Mouse (Mus musculus) spleen, postnatal 10 days (tissue): ENCODE measurements at regions not wholly inside any gene's neighbourhood (a gene's known extent, or its start where the extent isn't known, plus 50 kb on each side); places are given as distances from the start of the nearest gene placed in this dataset.
A peak's percentile ranks its signal among the peaks of the same experiment; 100 is the strongest.

Experiments
- DNase-seq, 2 experiments: peaks; one replicate each; pipeline ENCODE4 v3.0.0; 2021 to 2022; ENCODE audit warnings: low spot score in 2 of 2

DNA sequence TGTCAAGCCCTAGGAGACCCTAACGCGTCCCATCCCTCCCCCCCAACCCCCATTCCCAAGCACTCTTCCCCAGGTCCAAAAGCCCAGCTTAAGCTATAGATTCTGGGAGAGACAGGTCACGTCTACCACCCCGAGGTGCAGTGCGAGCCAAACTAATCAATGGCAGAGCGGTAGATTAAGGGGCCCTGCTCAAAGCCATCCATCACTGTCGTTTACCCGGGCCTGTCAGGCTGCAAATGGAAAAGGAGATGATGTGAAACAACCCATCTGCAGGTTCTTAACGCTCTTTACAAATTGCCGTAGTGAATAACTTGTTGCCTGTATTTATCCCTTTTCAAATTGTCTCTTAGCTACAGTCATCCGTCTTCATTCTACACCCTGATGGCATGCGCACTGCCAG is 126.2 kb upstream of the Nectin1 start:
- no peak for DNase-seq

DNA sequence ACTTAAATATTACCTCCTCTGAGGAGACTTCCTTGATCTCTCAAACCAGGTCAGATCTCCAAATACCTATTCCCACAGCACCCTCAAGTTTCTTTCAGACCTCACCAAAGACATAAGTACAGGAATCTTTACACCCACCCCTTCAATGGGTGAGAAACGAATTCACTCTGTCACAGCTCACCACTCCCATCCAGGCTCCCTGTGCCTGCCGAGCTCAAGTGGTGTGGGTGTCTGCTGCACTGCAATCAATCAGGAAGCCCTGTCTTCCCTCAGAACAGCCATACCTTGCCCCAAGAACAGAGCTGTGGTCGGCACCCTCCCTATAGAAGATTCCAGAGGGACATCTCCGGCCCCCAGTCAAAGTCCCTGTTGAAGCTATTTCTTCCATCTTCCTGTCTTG is 116.2 kb upstream of the Nectin1 start:
- no peak for DNase-seq

DNA sequence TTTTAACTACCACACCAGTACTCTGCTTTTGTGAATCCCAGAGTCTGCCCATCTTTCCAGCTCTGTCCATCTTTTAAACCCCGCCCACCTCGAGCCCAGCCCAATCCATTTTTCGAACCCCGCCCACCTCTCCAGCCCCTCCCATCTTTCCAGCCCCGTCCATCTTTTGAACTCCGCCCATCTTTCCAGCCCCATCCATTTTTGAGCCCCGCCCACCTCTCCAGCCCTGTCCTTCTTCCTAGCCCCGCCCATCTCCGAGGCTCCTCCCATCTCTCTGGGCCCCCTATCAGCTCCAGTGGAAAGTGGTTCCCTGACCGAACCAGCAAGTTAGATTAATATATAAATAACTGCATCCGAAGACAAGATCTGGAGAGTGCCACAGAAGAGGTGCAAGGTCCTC is 115.0 kb upstream of the Nectin1 start:
- DNase-seq = peak in 1 of 2 experiments; percentile 18

DNA sequence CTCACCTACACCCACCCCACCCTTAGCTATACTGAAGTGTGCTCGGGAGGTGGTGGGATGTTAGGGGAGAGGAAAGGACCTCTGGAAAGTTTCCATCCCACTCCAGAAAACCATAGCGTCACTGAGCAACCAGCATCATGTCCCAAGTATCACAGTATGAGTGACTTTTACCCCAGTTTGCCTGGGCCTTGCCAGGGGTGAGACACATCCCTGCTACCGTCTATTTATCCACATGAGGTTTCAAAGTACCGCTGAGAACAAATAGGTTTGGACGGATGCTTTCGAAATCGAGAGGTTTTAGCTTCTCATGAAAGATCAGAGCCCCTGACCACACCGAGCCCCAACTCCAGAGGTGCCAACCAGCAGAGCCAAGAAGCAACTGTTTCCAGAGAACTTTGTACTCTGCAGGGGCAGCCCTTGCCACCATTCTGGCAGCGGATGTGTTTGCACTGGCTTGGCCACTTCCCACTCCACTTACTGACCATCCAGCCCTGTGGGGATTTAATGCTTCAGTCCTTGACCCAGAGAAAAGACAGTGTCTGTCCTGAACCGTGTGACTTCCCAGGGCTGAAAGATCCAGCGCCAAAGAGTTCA is 107.3 kb upstream of the Nectin1 start:
- no peak for DNase-seq

GRCm38 (mm10) chr9:43658186-43658585 is 85.6 kb upstream of the Nectin1 start:
- no peak for DNase-seq

DNA sequence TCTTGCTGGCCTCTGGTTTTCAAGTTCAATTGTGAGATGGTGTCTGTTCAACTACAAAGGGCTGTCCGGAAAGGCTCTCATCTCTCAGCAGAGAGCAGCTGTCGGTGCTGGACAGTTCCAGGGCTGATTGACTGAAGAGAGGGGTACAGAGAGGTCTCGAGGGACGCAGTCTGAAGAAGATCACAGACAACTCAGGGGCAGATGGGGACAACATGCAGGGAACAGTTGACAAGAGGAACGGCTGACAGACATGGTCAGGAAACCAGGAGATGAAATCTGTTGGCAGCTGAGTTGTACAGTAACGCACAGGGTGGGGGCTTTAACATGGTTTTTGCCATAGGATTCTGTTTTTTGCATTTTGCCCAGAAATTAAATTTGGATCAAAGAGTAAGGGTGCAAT is 84.5 kb upstream of the Nectin1 start:
- no peak for DNase-seq

DNA sequence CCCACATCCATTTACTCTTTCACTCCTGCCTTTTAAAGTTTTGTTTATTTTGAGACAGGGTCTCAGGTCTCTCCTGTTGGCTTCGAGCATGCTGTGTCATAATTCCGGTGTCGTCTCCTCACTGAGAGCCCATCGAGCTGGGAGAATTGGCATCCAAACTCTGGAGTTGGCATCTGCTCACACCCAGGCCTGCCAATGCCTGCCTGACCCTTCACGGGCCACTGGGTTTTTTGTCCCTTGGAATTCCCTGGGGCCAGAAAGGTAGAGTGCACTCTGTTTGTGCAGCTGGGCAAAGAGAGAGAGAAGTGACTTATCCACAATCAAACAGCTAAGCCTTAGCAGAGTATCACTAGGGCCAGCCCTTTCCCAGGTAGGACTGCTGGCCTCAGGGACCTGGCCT is 83.6 kb upstream of the Nectin1 start:
- no peak for DNase-seq

DNA sequence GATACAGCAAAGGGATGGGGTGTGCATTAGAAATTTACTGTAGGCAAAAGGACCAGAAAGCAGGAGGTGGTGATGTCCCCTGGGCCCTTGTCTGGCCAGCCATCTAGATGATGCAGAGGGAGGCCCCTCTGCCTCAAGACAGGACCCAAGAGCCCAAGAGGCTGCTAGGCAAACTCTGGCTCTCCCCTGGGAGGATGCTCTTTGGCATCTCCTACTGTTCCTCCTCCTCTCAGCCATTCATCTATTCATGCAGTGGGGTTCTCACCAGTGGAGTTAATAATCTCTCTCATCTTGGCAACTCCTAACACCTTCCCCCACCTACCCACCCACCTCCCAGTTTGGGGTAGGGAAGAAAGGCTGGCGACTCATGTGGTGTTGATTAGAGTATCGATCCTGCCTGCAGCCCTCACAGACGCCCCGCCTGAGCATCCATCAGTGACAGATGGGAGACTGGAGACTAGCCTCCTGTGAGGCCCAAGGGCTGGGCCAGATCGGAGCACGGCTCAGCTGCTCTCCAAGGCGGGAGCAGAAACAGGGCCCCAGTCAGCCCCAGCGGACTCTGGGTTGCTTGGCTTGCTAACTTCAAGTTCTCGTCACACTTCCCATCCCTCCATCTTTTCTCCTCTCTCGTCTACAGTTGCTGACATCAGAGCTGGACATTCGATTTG is 82.8 kb upstream of the Nectin1 start:
- no peak for DNase-seq

GRCm38 (mm10) chr9:43661646-43662045 is 82.1 kb upstream of the Nectin1 start:
- DNase-seq = no peak

DNA sequence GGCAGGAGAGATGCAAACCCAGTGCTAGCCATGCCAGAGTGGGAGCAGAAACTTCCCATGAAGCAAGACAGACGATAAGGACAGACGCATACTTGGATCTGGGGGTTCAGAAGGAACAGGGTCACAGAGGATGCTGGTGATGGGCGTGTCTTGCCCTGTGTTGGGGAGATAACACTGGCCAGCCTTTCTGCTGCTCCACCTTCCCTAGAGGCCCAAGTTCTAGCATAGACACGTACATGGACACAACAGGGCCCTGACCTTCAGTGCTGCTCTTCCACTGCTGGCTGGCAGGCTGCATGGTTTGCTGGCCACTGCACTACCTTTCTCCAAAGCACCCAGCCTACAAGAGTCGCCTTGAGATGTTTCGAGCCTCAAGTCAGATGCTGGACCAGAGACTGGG is 76.4 kb upstream of the Nectin1 start:
- DNase-seq = no peak

GRCm38 (mm10) chr9:43667974-43668373 is 75.8 kb upstream of the Nectin1 start:
- no peak for DNase-seq

- DNase-seq = no peak
Measured at GRCm38 (mm10) chr9:43668731-43669130, 75.1 kb upstream of the Nectin1 start.

DNA sequence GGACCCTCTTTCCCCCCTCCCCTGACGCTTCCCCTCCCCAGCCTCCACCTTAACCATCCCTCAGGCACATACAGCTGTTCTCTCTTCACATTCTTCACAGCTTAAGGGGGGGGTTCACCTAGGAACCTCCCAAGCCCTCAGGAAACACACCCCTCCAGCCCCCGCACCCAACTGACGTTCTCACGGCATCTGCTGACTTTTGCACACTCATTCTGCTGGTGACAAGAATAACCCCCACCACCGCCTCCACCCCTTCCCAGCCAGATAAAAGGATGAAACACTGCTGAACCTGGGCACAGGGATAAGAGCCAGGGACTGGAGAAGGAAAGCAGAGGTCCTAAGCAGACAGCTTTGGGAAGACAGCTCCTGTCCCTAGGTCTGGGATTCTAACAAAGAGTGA is 73.2 kb upstream of the Nectin1 start:
- no peak for DNase-seq

GRCm38 (mm10) chr9:43673171-43673680 is 70.6 kb upstream of the Nectin1 start:
- no peak for DNase-seq

DNA sequence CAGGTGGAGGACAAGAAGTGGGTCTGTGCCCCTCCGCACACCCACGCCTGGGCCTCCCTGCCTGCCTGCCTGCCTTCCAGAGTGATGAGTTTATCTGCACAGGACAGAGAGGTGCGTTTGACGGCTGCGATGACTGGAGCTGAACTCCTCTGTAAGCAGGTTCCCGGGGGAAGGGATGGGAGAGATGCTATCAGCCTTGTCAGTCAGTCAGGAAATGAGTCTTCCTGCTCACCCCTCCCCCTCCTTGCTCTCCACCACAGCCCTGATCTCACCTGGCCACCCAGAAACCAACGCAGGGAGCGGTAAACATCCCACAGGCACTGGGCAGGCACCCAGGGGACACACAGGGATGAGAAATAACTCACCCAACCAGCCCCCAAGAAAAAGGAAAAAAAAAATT is 69.5 kb upstream of the Nectin1 start:
- DNase-seq = no peak

DNA sequence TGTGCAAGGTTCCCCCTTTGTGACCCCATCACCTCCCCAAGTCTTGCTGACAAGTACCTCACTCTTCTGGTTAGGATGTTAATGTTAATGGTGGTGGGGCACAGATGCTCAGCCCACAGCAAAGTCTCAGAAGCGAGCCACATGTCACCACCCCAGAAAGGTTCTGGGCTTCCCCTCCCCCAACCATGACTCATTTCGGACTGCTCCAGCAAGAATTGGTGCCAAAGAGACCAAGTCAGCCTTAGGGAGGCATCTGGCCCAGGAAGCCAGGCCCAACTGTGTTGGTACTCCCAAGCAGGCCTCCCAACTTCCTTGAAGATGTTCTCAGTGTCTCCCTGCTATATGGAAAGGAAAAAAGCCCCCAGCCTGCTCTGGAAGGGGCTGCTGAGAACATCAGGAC is 67.8 kb upstream of the Nectin1 start:
- no peak for DNase-seq

- DNase-seq = no peak
Measured at GRCm38 (mm10) chr9:43679331-43679730, 64.5 kb upstream of the Nectin1 start.

DNA sequence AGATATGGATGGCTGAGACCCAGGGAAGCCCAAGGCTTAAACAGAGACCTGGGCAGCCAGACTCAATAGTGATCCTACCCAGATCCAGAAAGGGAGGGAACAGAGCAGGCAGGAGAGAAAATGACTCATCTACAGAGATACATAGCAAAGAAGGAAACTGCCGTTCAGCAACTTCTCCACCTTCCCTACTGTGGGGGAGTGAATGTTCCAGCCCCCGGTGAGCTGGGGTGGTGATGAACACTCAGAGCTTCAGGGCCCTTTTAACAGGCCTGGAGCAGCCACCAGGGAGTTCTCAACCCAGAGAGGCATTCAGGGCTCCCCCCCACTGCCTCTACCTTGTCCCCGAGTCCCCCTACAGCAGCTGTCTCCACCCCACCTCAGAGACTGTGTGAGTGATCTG is 62.5 kb upstream of the Nectin1 start:
- no peak for DNase-seq

- no peak for DNase-seq
Measured at GRCm38 (mm10) chr9:43682102-43682501, 61.7 kb upstream of the Nectin1 start.

DNA sequence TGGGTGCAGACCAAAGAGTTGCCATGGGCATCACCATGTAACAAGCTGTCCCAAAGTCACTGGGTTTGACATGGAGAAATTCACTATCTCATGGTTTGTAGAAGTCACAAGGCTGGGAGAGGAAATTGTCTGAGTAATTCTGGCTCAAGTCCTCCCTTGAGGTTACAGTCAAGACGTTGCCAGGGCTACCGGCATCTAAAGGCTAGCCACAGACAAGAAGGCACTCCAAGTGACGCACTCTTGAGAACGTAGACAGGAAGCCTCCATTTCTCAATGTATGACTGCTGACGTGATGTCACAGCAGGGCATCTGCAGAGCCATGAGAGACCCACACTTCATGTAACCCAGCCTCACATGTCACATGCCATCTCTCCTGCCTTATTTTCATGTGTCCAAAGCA is 59.2 kb upstream of the Nectin1 start:
- no peak for DNase-seq

GRCm38 (mm10) chr9:43692015-43692414 is 51.8 kb upstream of the Nectin1 start:
- no peak for DNase-seq

DNA sequence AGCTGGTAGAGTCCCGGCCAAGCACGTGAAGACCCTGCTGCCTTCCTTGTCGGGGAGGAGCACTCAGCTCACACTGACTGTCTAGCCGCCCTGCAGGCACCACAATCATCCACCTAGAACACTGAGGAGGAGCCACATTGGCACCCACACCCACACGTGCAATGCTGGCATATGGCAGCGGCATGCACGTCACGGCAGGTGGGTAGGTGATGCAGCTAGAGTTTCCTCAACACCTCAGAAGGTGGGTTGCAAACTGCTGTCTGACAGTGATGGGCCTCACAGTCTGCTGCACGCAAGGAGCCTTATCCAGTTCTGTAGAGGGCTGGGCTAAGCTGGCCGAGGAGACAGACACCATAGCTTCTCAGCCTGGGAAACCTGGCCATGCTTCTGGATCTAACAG is 51.2 kb upstream of the Nectin1 start:
- DNase-seq = no peak
